In genomic region chr5:138929879-138930507, GRCm38 (mm10) we compare ENCODE assay signal across 19 mouse cellular contexts.
DNase-seq lines count a peak whose midpoint lies in the region; ATAC-seq and TF ChIP-seq lines count a peak whose summit lies in the region.
"Had no signal": no experiment of that assay in that cellular context is flagged by ENCODE, and none has a peak within 500 bp of the region (broad histone marks: within the 10 kb centered on the region; RNA-seq: fewer than 3 reads in every experiment).

No protein-coding gene starts in this region.

- no peak; the same call in 1 of the 2 replicates for TF ChIP-seq CTCF in lung, postnatal 0 days (IDR thresholded peaks at IDR 0.05)
- no peak for TF ChIP-seq CTCF in lung, adult 2 months (IDR thresholded peaks at IDR 0.05; ENCODE audit: insufficient read depth, low read length)

- peaks cover 33% of the 10 kb centered on the region for H3K4me1 ChIP-seq in forebrain, embryonic 12.5 days
- peaks cover 14% of the 10 kb centered on the region for H3K4me1 ChIP-seq in forebrain, embryonic 14.5 days (ENCODE audit: control insufficient read depth, insufficient read depth, low read length)
- no peaks in the 10 kb centered on the region for H3K4me1 ChIP-seq in lung, postnatal 0 days (ENCODE audit: insufficient read depth, low read depth, low read length)
- H3K4me1 ChIP-seq in lung, adult 2 months (ENCODE audit: control insufficient read depth, insufficient read depth, low read length): no peaks in the 10 kb centered on the region
- H3K4me1 ChIP-seq in embryonic facial prominence, embryonic 15.5 days: peaks cover 35% of the 10 kb centered on the region
- peaks cover 11% of the 10 kb centered on the region for H3K4me1 ChIP-seq in stomach, embryonic 14.5 days (ENCODE audit: control insufficient read depth, insufficient read depth, low read length)
- H3K4me1 ChIP-seq: liver, embryonic 12.5 days had no signal

- TF ChIP-seq EP300 in lung, postnatal 0 days (IDR thresholded peaks at IDR 0.05): no peak

- ATAC-seq in forebrain, embryonic 12.5 days (ENCODE audit: low FRiP score): no peak
- no peak for ATAC-seq in forebrain, embryonic 14.5 days
- ATAC-seq in lung, postnatal 0 days: peak; percentile 27
- 0 out of 2 replicates have a peak, but pooled peaks have one; percentile 29 for ATAC-seq in embryonic facial prominence, embryonic 15.5 days (ENCODE audit: insufficient number of reproducible peaks, low FRiP score, low TSS enrichment, low read depth)
- no peak for ATAC-seq in stomach, embryonic 14.5 days (ENCODE audit: insufficient number of reproducible peaks, insufficient read depth, low FRiP score, low read depth)
- ATAC-seq: forebrain, embryonic 13.5 days; liver, embryonic 12.5 days had no signal

- intact Hi-C loops in heart, postnatal 14 days (cut with DNase I): no loop called here

- DNase-seq in forebrain, embryonic 14.5 days (ENCODE audit: low spot score): no peak
- peak; percentile 37 for DNase-seq in lung, postnatal 0 days (ENCODE audit: low spot score)
- DNase-seq in lung, adult 2 months: no peak
- DNase-seq in heart, postnatal 14 days: no peak
- DNase-seq in spleen, adult 18-20 months: no peak
- DNase-seq: adrenal gland, postnatal 10 days; cerebellum, adult 9-10 months; embryo, embryonic 11 days; heart, adult 18-20 months; midbrain, embryonic 14.5 days; right cerebral cortex, adult 18-20 months had no signal

- H3K9me3 ChIP-seq in forebrain, embryonic 12.5 days: no peaks in the 10 kb centered on the region
- H3K9me3 ChIP-seq in forebrain, embryonic 14.5 days (replicated peaks; ENCODE audit: control insufficient read depth, low read length): no peaks in the 10 kb centered on the region
- no peaks in the 10 kb centered on the region for H3K9me3 ChIP-seq in lung, postnatal 0 days (ENCODE audit: low read length)
- no peaks in the 10 kb centered on the region for H3K9me3 ChIP-seq in embryonic facial prominence, embryonic 15.5 days (replicated peaks)
- no peaks in the 10 kb centered on the region for H3K9me3 ChIP-seq in stomach, embryonic 14.5 days (ENCODE audit: control insufficient read depth, low read depth, low read length)
- H3K9me3 ChIP-seq: forebrain, embryonic 13.5 days; hindbrain, embryonic 15.5 days; liver, embryonic 12.5 days had no signal

- H3K36me3 ChIP-seq in forebrain, embryonic 12.5 days (replicated peaks): no peaks in the 10 kb centered on the region
- H3K36me3 ChIP-seq in forebrain, embryonic 14.5 days (ENCODE audit: control insufficient read depth, insufficient read depth, low read length): no peaks in the 10 kb centered on the region
- H3K36me3 ChIP-seq in lung, postnatal 0 days (ENCODE audit: insufficient read depth, low read length): no peaks in the 10 kb centered on the region
- no peaks in the 10 kb centered on the region for H3K36me3 ChIP-seq in embryonic facial prominence, embryonic 15.5 days
- H3K36me3 ChIP-seq in stomach, embryonic 14.5 days (ENCODE audit: control insufficient read depth, insufficient read depth, low read length): no peaks in the 10 kb centered on the region
- H3K36me3 ChIP-seq: hindbrain, embryonic 15.5 days; liver, embryonic 12.5 days had no signal

- peaks cover 16% of the 10 kb centered on the region for H3K27me3 ChIP-seq in forebrain, embryonic 12.5 days
- H3K27me3 ChIP-seq in forebrain, embryonic 14.5 days (replicated peaks; ENCODE audit: control insufficient read depth, insufficient read depth, low read length): no peaks in the 10 kb centered on the region
- H3K27me3 ChIP-seq in lung, postnatal 0 days (replicated peaks; ENCODE audit: insufficient read depth, low read length): no peaks in the 10 kb centered on the region
- no peaks in the 10 kb centered on the region for H3K27me3 ChIP-seq in embryonic facial prominence, embryonic 15.5 days
- no peaks in the 10 kb centered on the region for H3K27me3 ChIP-seq in stomach, embryonic 14.5 days (ENCODE audit: control insufficient read depth, insufficient read depth, low read length)
- H3K27me3 ChIP-seq: CH12.LX; hindbrain, embryonic 15.5 days had no signal

- no peak overlapping the region for H3K4me2 ChIP-seq in forebrain, embryonic 12.5 days
- H3K4me2 ChIP-seq in forebrain, embryonic 14.5 days (ENCODE audit: low read length): no peak overlapping the region
- H3K4me2 ChIP-seq in lung, postnatal 0 days (replicated peaks; ENCODE audit: low read depth, low read length): no peak overlapping the region
- H3K4me2 ChIP-seq in embryonic facial prominence, embryonic 15.5 days (replicated peaks): no peak overlapping the region
- H3K4me2 ChIP-seq in stomach, embryonic 14.5 days (replicated peaks; ENCODE audit: low read depth, low read length): no peak overlapping the region
- H3K4me2 ChIP-seq: forebrain, embryonic 13.5 days; hindbrain, embryonic 15.5 days; liver, embryonic 12.5 days had no signal

- 70% methylated on average over 10 of the region's 10 CpGs for WGBS in forebrain, embryonic 12.5 days
- 60% methylated on average over 10 of the region's 10 CpGs for WGBS in forebrain, embryonic 14.5 days
- 46% methylated on average over 10 of the region's 10 CpGs for WGBS in lung, postnatal 0 days
- 66% methylated on average over 10 of the region's 10 CpGs for WGBS in lung, adult 2 months
- 54% methylated on average over 10 of the region's 10 CpGs for WGBS in embryonic facial prominence, embryonic 15.5 days
- 42% methylated on average over 10 of the region's 10 CpGs for WGBS in stomach, embryonic 14.5 days

- no peak for TF ChIP-seq POLR2A in lung, adult 2 months (IDR thresholded peaks at IDR 0.05; ENCODE audit: borderline replicate concordance, extremely low read depth, low read depth, low read length)

- 0 out of 2 replicates have a peak overlapping the region, but pooled peaks have one; percentile 19 for H3K27ac ChIP-seq in forebrain, embryonic 12.5 days
- no peak overlapping the region for H3K27ac ChIP-seq in forebrain, embryonic 14.5 days (ENCODE audit: low read depth, low read length)
- H3K27ac ChIP-seq in lung, postnatal 0 days (ENCODE audit: low read length): no peak overlapping the region
- H3K27ac ChIP-seq in embryonic facial prominence, embryonic 15.5 days (replicated peaks): peak overlapping the region; percentile 65; the same call in 1 of the 2 replicates
- peak overlapping the region; percentile 52; the same call in 1 of the 2 replicates for H3K27ac ChIP-seq in stomach, embryonic 14.5 days (ENCODE audit: low read length)
- H3K27ac ChIP-seq: forebrain, embryonic 13.5 days; hindbrain, embryonic 15.5 days; layer of hippocampus, adult 2 months; liver, embryonic 12.5 days had no signal

- H3K9ac ChIP-seq in forebrain, embryonic 12.5 days: no peak overlapping the region
- no peak overlapping the region for H3K9ac ChIP-seq in forebrain, embryonic 14.5 days (ENCODE audit: low read length)
- H3K9ac ChIP-seq in lung, postnatal 0 days (replicated peaks; ENCODE audit: low read depth): no peak overlapping the region
- no peak overlapping the region for H3K9ac ChIP-seq in embryonic facial prominence, embryonic 15.5 days
- H3K9ac ChIP-seq in stomach, embryonic 14.5 days (replicated peaks; ENCODE audit: low read depth, low read length): no peak overlapping the region
- H3K9ac ChIP-seq: forebrain, embryonic 13.5 days; hindbrain, embryonic 15.5 days; liver, embryonic 12.5 days had no signal

- H3K4me3 ChIP-seq in forebrain, embryonic 12.5 days (replicated peaks): no peak overlapping the region
- H3K4me3 ChIP-seq in forebrain, embryonic 14.5 days (ENCODE audit: low read depth, low read length): no peak overlapping the region
- H3K4me3 ChIP-seq in lung, postnatal 0 days (ENCODE audit: low read depth, low read length): no peak overlapping the region
- H3K4me3 ChIP-seq in lung, adult 2 months (replicated peaks; ENCODE audit: extremely low read depth, low read depth, low read length): no peak overlapping the region
- no peak overlapping the region for H3K4me3 ChIP-seq in embryonic facial prominence, embryonic 15.5 days (replicated peaks)
- no peak overlapping the region for H3K4me3 ChIP-seq in stomach, embryonic 14.5 days (ENCODE audit: low read depth, low read length)
- H3K4me3 ChIP-seq: forebrain, embryonic 13.5 days; hindbrain, embryonic 15.5 days; layer of hippocampus, adult 2 months; liver, embryonic 12.5 days had no signal

Comparison
In these comparisons a context has a peak if more than half of its experiments do, and no peak if none do; other contexts are left out.
1. H3K27ac ChIP-seq: peak in forebrain, embryonic 12.5 days (single experiment), embryonic facial prominence, embryonic 15.5 days (single experiment) and stomach, embryonic 14.5 days (single experiment); none in forebrain, embryonic 14.5 days (single experiment) and lung, postnatal 0 days (single experiment).
2. ATAC-seq: peak in lung, postnatal 0 days (single experiment) and embryonic facial prominence, embryonic 15.5 days (single experiment); none in forebrain, embryonic 12.5 days (single experiment), forebrain, embryonic 14.5 days (single experiment) and stomach, embryonic 14.5 days (single experiment).